Mouse (Mus musculus) heart, postnatal 0 days (tissue): ENCODE results near the gene Lefty2.

ENCODE experiments used
- CTCF ChIP-seq: IDR thresholded peaks from 2 replicates; pipeline ENCODE4 v1.5.1; 2016; ENCODE audit warnings: antibody characterized with exemption, control low read depth, low read depth
- EP300 ChIP-seq: IDR thresholded peaks from 2 replicates; pipeline ENCODE4 v1.6.1; 2016; ENCODE audit warnings: antibody characterized with exemption, low read depth

DNA sequence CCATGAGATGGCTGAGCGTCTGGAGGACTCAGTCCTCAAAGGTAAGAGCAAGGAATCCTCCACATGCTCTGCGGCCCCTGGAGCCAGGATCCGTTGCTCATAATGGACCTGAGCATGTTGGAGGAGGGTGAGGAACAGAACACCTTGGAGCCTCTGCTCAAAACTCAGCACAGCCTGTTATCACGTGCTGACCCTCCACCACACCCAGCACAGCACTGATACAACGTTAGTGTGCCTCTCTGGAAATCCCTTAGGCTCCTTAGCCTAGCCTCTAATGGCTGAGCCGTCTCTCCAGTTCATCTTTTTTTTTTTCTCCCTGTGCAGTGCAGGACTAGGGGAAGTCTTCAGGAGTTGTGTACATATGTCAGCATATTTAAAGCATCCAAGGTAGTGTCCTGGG lies 32.9 kb upstream of the Lefty2 start:
- TF ChIP-seq CTCF (no peak), EP300 (no peak)
